Mouse (Mus musculus) erythroid progenitor cell, adult 5-6 weeks (primary cell): ENCODE measurements around the gene Lif. TPM values are rescaled to one million over a fixed set of nuclear protein-coding genes. Genes with fewer than 3 reads are reported as not detected.

ENCODE experiments used
- ATAC-seq: replicated peaks from 2 replicates; pipeline ENCODE4 v1.8.0; 2016; ENCODE audit warnings: moderate number of reproducible peaks, mild to moderate bottlenecking, moderate TSS enrichment, inconsistent platforms; ENCODE audit not compliant: poor library complexity, low FRiP score, severe bottlenecking
- total RNA-seq, 2 experiments: library from RNA; stranded (forward) in 1 of 2; stranded (reverse) in 1 of 2; fragments of 150-400 nt in 1 of 2; fragments of 186-747, 209-891 nt in 1 of 2; gene quantifications; 2 replicates each; pipeline versions ENCODE4 v1.2.3 to v1.2.4; 2015 to 2017; ENCODE audit warnings: low replicate concordance in 2 of 2

Gene Lif
- not detected in 2 replicates for total RNA-seq (2015; ENCODE audit: low replicate concordance)
- total RNA-seq (2017; ENCODE audit: low replicate concordance) = 0.39 TPM in 1 of 2 replicates, not detected in the other

- no peak for ATAC-seq
Measured at GRCm38 (mm10) chr11:4256846-4257607, at the start of gene Lif. Lif (plus strand) TSS chr11:4257557.

DNA sequence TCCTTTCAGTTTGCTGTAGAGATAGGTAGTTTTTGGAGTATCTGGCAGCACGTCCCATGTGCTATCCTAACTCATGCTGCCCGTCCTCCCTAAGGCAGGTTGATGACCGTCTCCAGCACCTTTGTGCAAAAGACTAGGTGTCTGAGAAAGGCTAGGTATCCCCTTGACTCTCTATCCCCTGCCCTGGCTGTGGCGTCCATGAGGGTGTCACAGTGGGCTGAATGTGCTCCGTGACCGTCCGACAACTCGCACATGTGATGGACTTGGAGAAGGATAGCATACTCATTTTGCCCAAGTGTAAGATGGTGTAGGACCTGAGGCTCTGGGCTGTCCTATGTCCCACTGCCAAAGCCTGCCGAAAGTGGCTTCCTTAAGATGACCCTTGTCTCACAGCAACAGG, 49.7 kb upstream of the Lif start:
- no peak for ATAC-seq

GRCm38 (mm10) chr11:4209556-4209955, 47.8 kb upstream of the Lif start:
- no peak for ATAC-seq

- no peak for ATAC-seq
Measured at GRCm38 (mm10) chr11:4210786-4211185, 46.6 kb upstream of the Lif start.

DNA sequence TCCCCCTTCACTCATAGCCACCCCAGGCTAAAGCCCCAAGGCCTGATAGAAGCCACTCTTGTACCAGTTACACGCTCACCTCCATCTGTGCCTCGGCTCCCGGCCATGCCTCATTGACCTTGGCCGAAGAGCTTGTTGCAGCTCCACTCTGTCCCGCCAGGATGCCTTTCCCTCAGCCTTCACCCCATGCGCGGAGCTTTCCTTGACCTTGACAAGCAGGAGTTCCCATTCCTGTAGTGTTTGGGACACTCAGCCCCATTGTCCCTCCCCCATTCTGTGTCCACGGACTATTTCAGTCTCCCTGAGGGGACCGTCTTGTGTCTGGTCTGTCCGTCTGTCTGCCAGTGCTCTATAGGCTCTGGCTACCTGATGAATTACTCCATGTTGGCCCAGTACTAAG, 44.2 kb upstream of the Lif start:
- ATAC-seq = no peak

- ATAC-seq = no peak
Measured at GRCm38 (mm10) chr11:4214572-4214971, 42.8 kb upstream of the Lif start.

GRCm38 (mm10) chr11:4215061-4215460, 42.3 kb upstream of the Lif start:
- no peak for ATAC-seq

DNA sequence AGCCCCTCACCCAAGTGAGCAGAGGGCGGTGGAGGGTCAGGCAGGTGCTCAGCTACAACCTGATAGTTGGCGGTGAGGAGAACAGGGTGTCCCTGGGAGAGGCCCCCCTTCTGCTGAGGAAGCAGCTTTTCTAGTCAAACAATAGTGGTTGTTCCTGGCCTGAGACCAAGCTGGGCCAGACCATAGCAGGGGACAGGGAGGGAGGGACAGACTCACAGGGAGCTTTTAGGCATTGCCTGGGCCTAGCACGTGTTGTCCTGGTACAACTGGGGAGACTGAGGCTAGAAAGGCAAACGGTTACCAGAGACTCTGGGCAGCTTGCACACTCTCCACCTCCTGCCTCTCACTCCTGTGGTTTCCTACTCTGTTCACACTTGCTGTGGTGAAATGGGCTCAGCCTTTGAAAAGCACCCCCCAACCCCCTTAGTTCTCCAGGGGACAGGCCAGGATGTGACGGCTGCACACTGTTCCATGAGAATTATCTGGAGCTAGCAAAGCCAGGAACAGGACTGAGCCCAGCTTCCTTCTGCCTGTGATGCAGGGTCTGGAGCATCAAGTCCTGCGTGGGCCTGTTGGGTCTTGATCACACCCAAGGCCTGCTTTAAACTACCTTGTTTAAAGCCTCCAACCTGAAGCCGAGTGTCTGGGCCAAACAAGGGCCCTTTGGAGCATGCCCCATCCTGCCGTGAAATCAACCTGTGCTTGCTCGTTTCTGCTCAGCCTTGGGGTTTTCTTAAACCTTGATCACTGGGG, 40.9 kb upstream of the Lif start:
- ATAC-seq = no peak

DNA sequence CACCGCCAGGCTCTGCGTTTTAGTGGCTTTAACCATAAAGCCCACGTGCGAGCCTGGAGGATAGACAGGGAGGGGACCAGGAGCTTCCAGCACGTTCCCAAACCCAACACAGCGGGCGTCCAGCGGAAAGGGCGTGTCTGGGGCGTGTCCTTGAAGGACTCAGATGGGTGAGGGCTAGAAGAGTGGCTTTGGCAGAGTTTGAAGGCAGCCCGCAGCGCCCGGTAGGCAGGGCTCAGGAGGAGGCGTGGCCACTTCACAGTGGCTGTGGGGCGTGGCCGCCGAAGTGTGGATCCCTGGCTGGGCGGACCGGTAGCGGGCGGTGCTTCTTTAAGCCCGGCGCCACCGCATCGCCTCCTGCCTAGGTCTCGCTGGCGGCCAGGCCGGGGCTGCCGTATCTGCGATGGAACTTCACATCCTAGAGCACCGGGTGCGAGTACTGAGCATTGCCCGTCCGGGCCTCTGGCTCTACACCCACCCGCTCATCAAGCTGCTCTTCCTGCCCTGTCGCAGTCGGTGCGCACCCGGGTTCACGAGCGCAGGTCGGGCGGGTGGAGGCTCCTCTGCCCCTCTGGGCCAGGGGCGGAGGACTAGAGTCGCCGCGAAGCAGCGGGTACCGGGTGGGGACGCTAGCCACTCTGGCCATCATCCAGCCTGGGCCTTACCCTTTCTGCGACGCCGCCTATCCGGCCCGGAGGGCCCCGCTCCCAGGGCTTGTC, 39.3 kb upstream of the Lif start, which contains the start of gene Castor1:
TSS of gene Castor1 (plus strand) at position 312 of the 716 bp plus-strand sequence.
- ATAC-seq = peak; percentile 93

- ATAC-seq = no peak
Measured at GRCm38 (mm10) chr11:4218637-4219036, 38.7 kb upstream of the Lif start.

DNA sequence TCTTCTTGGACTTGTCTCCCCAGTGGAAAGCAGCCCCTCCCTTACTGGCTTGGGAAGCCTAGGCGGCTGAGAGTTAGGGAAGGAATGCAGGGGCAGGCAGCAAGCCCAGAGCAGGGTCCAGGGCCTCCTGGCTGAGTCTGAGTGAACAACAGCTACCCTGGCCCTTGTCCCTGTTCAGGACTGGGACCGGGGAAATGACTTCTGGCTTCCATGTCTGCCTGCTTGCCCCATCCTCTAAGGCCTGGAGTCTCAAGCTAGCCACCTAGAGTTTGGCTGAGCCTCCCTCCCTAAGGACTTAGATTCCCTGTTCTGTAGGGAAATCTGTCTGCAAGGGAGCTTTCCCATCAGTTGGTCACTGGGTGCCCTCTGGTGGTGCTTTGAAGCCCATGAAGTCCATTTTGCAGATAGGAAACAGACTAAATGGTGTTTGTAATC, 38.0 kb upstream of the Lif start:
- no peak for ATAC-seq

GRCm38 (mm10) chr11:4219908-4220307, 37.4 kb upstream of the Lif start:
- ATAC-seq = no peak

DNA sequence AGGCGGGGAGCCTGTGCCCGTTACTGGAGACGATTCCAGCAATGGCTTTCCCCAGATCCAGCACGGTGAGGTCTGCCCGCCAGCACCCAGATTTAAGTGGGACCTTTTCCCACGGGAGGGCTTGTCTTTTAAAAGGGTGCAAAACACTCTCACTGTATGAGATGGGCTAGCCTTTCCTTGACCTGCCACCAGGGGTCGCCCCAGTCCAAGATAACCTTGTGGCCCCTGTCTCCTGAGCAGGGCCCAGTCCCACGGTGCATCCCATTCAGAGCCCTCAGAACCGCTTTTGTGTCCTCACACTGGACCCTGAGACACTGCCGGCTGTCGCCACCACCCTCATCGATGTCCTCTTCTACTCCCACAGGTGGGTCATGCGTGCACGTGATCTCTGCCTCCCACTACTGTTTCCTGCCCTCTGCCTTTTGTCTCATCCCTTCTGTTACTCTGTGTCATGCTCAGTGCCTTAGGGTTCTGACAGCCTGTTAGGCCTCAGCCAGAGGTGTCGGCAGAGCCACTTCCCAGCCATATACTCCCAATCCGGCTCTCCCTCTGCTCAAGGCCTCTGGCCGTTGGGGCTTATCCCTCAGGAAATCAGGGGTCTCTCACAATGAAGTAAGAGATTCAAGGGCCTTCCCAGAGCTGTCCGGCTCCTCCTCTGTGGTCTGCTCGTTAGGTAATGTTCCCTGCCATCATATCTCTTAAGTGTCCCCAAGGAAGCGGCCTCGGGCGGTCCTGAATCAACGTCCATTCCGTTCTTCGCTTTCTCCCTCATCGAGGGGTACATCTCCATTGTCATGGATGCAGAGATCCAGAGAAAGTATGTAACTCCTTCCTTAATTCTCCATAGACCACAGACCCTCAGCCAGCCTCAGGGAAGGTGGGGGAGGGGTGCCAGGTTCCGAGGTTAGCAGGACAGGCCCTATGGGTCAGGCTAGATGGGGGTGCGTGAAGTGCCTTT, 36.6 kb upstream of the Lif start:
- peak; percentile 55 for ATAC-seq

DNA sequence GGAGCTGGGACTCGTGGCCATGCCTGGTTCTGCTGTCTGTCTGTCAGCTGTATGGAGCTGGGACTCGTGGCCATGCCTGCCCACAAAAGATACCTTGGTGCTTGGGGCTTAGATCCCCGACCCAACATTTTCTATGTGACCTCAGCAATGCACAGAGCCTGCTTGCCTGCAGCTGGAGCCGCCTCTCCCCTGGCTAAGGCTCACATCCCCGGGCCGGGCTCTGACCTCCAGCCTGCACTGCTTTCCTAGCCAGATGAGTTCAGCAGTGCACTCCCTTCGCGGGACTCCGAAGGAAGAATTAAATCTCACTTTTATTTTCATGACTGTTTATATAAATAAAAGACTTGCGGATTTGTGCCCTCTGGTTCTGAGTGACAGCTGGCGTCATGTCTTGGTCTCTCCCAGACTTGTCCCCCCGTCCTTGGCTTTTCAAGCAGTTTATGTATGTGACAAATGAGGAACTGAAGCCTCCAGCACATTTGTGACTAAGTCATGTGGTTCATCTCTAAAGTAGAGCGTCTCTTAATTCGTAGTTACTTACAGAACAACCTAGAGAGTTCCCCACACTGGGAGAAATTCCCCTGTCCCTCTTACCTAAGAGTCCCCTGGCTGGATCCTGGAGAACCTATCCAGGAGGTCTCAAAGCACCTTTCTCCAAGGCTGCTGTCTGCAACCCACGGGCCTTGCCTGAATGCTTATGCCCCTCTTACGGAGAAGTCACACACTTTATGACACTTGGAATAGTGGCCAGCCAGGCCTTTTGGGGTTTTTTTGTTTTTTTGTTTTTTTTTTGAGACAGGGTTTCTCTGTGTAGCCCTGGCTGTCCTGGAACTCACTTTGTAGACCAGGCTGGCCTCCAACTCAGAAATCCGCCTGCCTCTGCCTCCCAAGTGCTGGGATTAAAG, 35.1 kb upstream of the Lif start:
- ATAC-seq = no peak

- ATAC-seq = peak; percentile 61
Measured at GRCm38 (mm10) chr11:4223393-4224188, 33.8 kb upstream of the Lif start.

GRCm38 (mm10) chr11:4224223-4224622, 33.1 kb upstream of the Lif start:
- no peak for ATAC-seq

DNA sequence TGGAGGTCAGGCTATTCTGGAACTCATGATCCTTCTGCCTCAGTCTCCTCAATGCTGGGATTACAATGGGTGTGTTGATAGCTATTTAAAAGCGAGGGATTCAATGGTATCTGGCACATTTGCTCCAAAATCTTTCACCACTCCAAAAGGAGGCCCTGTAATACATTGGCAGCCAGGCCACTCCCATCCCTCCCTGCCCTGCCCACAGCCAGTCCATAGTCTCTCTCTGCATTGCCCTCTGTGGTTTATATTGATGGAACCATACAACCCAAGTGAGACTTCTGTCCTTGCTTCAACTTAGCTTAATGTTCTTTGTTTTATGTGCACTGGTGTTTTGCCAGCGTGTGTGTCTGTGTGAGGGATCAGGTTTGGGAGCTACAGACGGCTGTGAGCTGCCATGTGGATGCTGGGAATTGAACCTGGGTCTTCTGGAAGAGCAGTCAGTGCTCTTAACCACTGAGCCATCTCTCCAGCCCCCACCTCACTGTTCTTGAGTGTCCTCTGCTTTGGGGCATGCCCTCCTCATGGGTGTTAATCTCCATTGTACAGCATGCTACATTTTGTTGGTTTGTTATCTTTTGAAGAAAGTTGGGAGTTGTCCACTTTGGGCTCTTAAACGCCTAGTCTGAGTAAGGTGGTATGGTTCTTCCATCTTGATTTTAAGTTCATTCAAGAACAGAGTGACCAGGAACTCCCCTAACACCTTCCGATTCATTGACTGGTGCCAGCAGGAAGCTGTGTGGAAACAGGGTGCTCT, 30.6 kb upstream of the Lif start:
- ATAC-seq = peak; percentile 45; the same call in 1 of the 2 replicates
